Mouse (Mus musculus) liver, embryonic 16.5 days (tissue): ENCODE measurements around the gene Traf6. TPM values are rescaled to one million over a fixed set of nuclear protein-coding genes. Genes with fewer than 3 reads are reported as not detected.

Source experiments
- ATAC-seq: fragments of 200-750 bp; cut with Nextera tagmentation; 2 replicates; pipeline ENCODE4 v1.8.0; 2017; ENCODE audit warnings: low read depth, mild to moderate bottlenecking, moderate number of reproducible peaks, moderate library complexity
- H3K27ac ChIP-seq: fragments of 300-500 bp; sonication (generic); 2 replicates; pipeline ENCODE4 v1.5.1; 2014; ENCODE audit warnings: mild to moderate bottlenecking, low read length
- H3K27me3 ChIP-seq: fragments of 300-500 bp; sonication (generic); 2 replicates; pipeline ENCODE4 v1.6.1; 2014; ENCODE audit warnings: low read depth, low read length, mixed read lengths; ENCODE audit not compliant: control insufficient read depth, insufficient read depth
- H3K36me3 ChIP-seq: fragments of 300-500 bp; sonication (generic); 2 replicates; pipeline ENCODE4 v1.6.1; 2014; ENCODE audit warnings: mild to moderate bottlenecking; ENCODE audit not compliant: control insufficient read depth, insufficient read depth
- H3K4me1 ChIP-seq: fragments of 300-500 bp; sonication (generic); 2 replicates; pipeline ENCODE4 v1.6.1; 2014; ENCODE audit warnings: low read depth, low read length, mixed read lengths; ENCODE audit not compliant: control insufficient read depth
- H3K4me2 ChIP-seq: fragments of 300-500 bp; sonication (generic); 2 replicates; pipeline ENCODE4 v1.6.1; 2014; ENCODE audit warnings: low read depth, low read length, mixed read lengths
- H3K4me3 ChIP-seq: fragments of 300-500 bp; sonication (generic); 2 replicates; pipeline ENCODE4 v1.5.1; 2014; ENCODE audit warnings: low read depth, mild to moderate bottlenecking, low read length
- H3K9ac ChIP-seq: fragments of 300-500 bp; sonication (generic); 2 replicates; pipeline ENCODE4 v1.6.1; 2014; ENCODE audit warnings: low read depth, low read length
- H3K9me3 ChIP-seq: fragments of 300-500 bp; sonication (generic); replicated peaks from 2 replicates; pipeline ENCODE4 v1.6.1; 2016; ENCODE audit warnings: low read length; ENCODE audit not compliant: control insufficient read depth
- WGBS: fragments of 180-500 bp; shearing (Covaris S2); extraction: QIAGEN DNeasy Blood & Tissue Kit; methylation state at CpG from one replicate; pipeline ENCODE4 v1.1.7; 2014; ENCODE audit not compliant: insufficient replicate concordance; 5-methylcytosine and 5-hydroxymethylcytosine counted together
- polyA plus RNA-seq: library from polyadenylated mRNA; unstranded; fragments of >200 nt; fragmentation: Nextera tagmentation; extraction: Ambion mirVana; gene quantifications from 2 replicates; pipeline ENCODE4 v1.2.1, GENCODE M21; 2015

Traf6 gene
- polyA plus RNA-seq, 1 experiment from 2014 or later, result 4.0 TPM

- H3K27ac ChIP-seq, result no peak overlapping the region
- H3K36me3 ChIP-seq, result peaks cover 13% of the 10 kb centered on the region
- H3K27me3 ChIP-seq, result no peaks in the 10 kb centered on the region
- no peak overlapping the region for H3K4me3 ChIP-seq
- ATAC-seq, result no peak
- no peak overlapping the region for H3K4me2 ChIP-seq
- WGBS, result 82% methylated on average over 9 of the region's 9 CpGs
- no peak overlapping the region for H3K9ac ChIP-seq
- H3K9me3 ChIP-seq, result no peaks in the 10 kb centered on the region
- H3K4me1 ChIP-seq, result no peaks in the 10 kb centered on the region
Measured at GRCm38 (mm10) chr2:101690252-101690827, 12.1 kb downstream of the Traf6 start.

GRCm38 (mm10) chr2:101693043-101693442, 14.8 kb downstream of the Traf6 start:
- no peak for ATAC-seq
- H3K36me3 ChIP-seq, result peaks cover 25% of the 10 kb centered on the region
- WGBS, result 66% methylated on average over 4 of the region's 4 CpGs

GRCm38 (mm10) chr2:101693577-101694215, 15.5 kb downstream of the Traf6 start:
- H3K36me3 ChIP-seq, result peaks cover 25% of the 10 kb centered on the region
- no peak for ATAC-seq

More at GRCm38 (mm10) chr2:101693043-101693442, 14.8 kb downstream of the Traf6 start:
- H3K27me3 ChIP-seq, result no peaks in the 10 kb centered on the region
- no peak overlapping the region for H3K27ac ChIP-seq
- H3K4me3 ChIP-seq, result no peak overlapping the region
- H3K4me1 ChIP-seq, result no peaks in the 10 kb centered on the region
- no peak overlapping the region for H3K4me2 ChIP-seq
- no peaks in the 10 kb centered on the region for H3K9me3 ChIP-seq
- no peak overlapping the region for H3K9ac ChIP-seq

GRCm38 (mm10) chr2:101695584-101695983, 17.4 kb downstream of the Traf6 start:
- Histone ChIP-seq H3K27me3 (no peaks in the 10 kb centered on the region), H3K9ac (no peak overlapping the region), H3K27ac (0 out of 2 replicates have a peak overlapping the region, but pooled peaks have one; percentile 4), H3K36me3 (peaks cover 19% of the 10 kb centered on the region), H3K4me3 (no peak overlapping the region), H3K4me1 (peaks cover 7% of the 10 kb centered on the region), H3K4me2 (no peak overlapping the region; the same call in 1 of the 2 replicates), H3K9me3 (no peaks in the 10 kb centered on the region)
- 63% methylated on average over 7 of the region's 7 CpGs for WGBS
- peak; percentile 80 for ATAC-seq

More at GRCm38 (mm10) chr2:101693577-101694215, 15.5 kb downstream of the Traf6 start:
- H3K9me3 ChIP-seq, result no peaks in the 10 kb centered on the region
- H3K4me1 ChIP-seq, result peaks cover 3% of the 10 kb centered on the region; the same call in 1 of the 2 replicates
- H3K27ac ChIP-seq, result no peak overlapping the region
- no peak overlapping the region for H3K9ac ChIP-seq
- no peak overlapping the region for H3K4me2 ChIP-seq
- 55% methylated on average over 5 of the region's 5 CpGs for WGBS
- H3K4me3 ChIP-seq, result no peak overlapping the region
- H3K27me3 ChIP-seq, result no peaks in the 10 kb centered on the region

- Histone ChIP-seq H3K9ac (no peak overlapping the region), H3K27ac (no peak overlapping the region), H3K4me1 (peaks cover 7% of the 10 kb centered on the region), H3K4me3 (no peak overlapping the region), H3K4me2 (no peak overlapping the region), H3K27me3 (no peaks in the 10 kb centered on the region), H3K36me3 (peaks cover 16% of the 10 kb centered on the region), H3K9me3 (no peaks in the 10 kb centered on the region)
- no peak for ATAC-seq
- 32% methylated on average over 4 of the region's 4 CpGs for WGBS
Measured at GRCm38 (mm10) chr2:101699284-101699683, 21.1 kb downstream of the Traf6 start.

GRCm38 (mm10) chr2:101705941-101706485, 27.8 kb downstream of the Traf6 start:
- Histone ChIP-seq H3K9ac (no peak overlapping the region), H3K4me1 (no peaks in the 10 kb centered on the region), H3K4me3 (no peak overlapping the region), H3K4me2 (no peak overlapping the region), H3K36me3 (no peaks in the 10 kb centered on the region), H3K9me3 (no peaks in the 10 kb centered on the region), H3K27ac (no peak overlapping the region), H3K27me3 (no peaks in the 10 kb centered on the region)
- WGBS, result 40% methylated on average over 5 of the region's 5 CpGs
- ATAC-seq, result no peak

GRCm38 (mm10) chr2:101711608-101712007, 33.4 kb downstream of the Traf6 start:
- no peaks in the 10 kb centered on the region for H3K4me1 ChIP-seq
- H3K27me3 ChIP-seq, result no peaks in the 10 kb centered on the region
- no peak overlapping the region for H3K9ac ChIP-seq
- no peak overlapping the region for H3K4me3 ChIP-seq
- 57% methylated on average over 3 of the region's 3 CpGs for WGBS
- no peaks in the 10 kb centered on the region for H3K36me3 ChIP-seq
- ATAC-seq, result no peak
- no peak overlapping the region for H3K27ac ChIP-seq
- no peak overlapping the region for H3K4me2 ChIP-seq
- no peaks in the 10 kb centered on the region for H3K9me3 ChIP-seq

- no peak for ATAC-seq
- WGBS, result 58% methylated on average over 8 of the region's 8 CpGs
Measured at GRCm38 (mm10) chr2:101715650-101716323, 37.6 kb downstream of the Traf6 start.

GRCm38 (mm10) chr2:101717162-101717561, 38.9 kb downstream of the Traf6 start:
- Histone ChIP-seq H3K27me3 (no peaks in the 10 kb centered on the region), H3K4me2 (no peak overlapping the region), H3K9me3 (no peaks in the 10 kb centered on the region), H3K36me3 (no peaks in the 10 kb centered on the region), H3K27ac (no peak overlapping the region), H3K4me1 (no peaks in the 10 kb centered on the region), H3K4me3 (no peak overlapping the region), H3K9ac (no peak overlapping the region)
- WGBS, result 77% methylated on average over 13 of the region's 13 CpGs
- no peak for ATAC-seq

More at GRCm38 (mm10) chr2:101715650-101716323, 37.6 kb downstream of the Traf6 start:
- Histone ChIP-seq H3K36me3 (no peaks in the 10 kb centered on the region), H3K9ac (no peak overlapping the region), H3K27me3 (no peaks in the 10 kb centered on the region), H3K9me3 (no peaks in the 10 kb centered on the region), H3K4me2 (no peak overlapping the region), H3K4me1 (no peaks in the 10 kb centered on the region), H3K4me3 (no peak overlapping the region), H3K27ac (no peak overlapping the region)
